Mouse (Mus musculus): ENCODE measurements at regions not wholly inside any gene's neighbourhood (a gene's known extent, or its start where the extent isn't known, plus 50 kb on each side); places are given as distances from the start of the nearest gene placed in this dataset.

GRCm38 (mm10) chr14:33856992-33857391, 66.4 kb upstream of the Gdf10 start:
- DNase-seq (ENCODE audit: low spot score), result no peak

GRCm38 (mm10) chr14:33864796-33865195, 58.6 kb upstream of the Gdf10 start:
- DNase-seq (ENCODE audit: low spot score), result no peak

- DNase-seq (ENCODE audit: low spot score), result no peak
Observed at GRCm38 (mm10) chr14:33865746-33866145, 57.6 kb upstream of the Gdf10 start.

- DNase-seq (ENCODE audit: low spot score), result no peak
Observed at GRCm38 (mm10) chr14:33867674-33868073, 55.7 kb upstream of the Gdf10 start.
